Mouse (Mus musculus): ENCODE measurements around the gene Ugt2b38.

- no peak for TF ChIP-seq CTCF (IDR thresholded peaks at IDR 0.05; ENCODE audit: low read depth)
- no peak for TF ChIP-seq EP300 (IDR thresholded peaks at IDR 0.05; ENCODE audit: low read depth)
Measured at GRCm38 (mm10) chr5:87375874-87376383, 48.1 kb downstream of the Ugt2b38 start.

Data from heart, postnatal 0 days (tissue).